Mouse (Mus musculus) intestine, postnatal 0 days (tissue): ENCODE results near the gene Xrcc3. TPM values are rescaled to one million over a fixed set of nuclear protein-coding genes. Genes with fewer than 3 reads are reported as not detected.

Experiments used
- ATAC-seq: fragments of 200-750 bp; cut with Nextera tagmentation; 2 replicates; pipeline ENCODE4 v1.8.0; 2017; ENCODE audit warnings: mild to moderate bottlenecking, moderate TSS enrichment, moderate library complexity
- H3K27ac ChIP-seq: fragments of 300-500 bp; sonication (generic); 2 replicates; pipeline ENCODE4 v1.5.1; 2014; ENCODE audit warnings: mild to moderate bottlenecking, low read depth, low read length, moderate library complexity
- H3K27me3 ChIP-seq: fragments of 300-500 bp; sonication (generic); replicated peaks from 2 replicates; pipeline ENCODE4 v1.6.1; 2014; ENCODE audit warnings: low read length, mixed read lengths; ENCODE audit not compliant: control insufficient read depth, insufficient read depth
- H3K36me3 ChIP-seq: fragments of 300-500 bp; sonication (generic); 2 replicates; pipeline ENCODE4 v1.6.1; 2014; ENCODE audit warnings: mild to moderate bottlenecking, moderate library complexity; ENCODE audit not compliant: control insufficient read depth, insufficient read depth
- H3K4me1 ChIP-seq: fragments of 300-500 bp; sonication (generic); replicated peaks from 2 replicates; pipeline ENCODE4 v1.6.1; 2014; ENCODE audit warnings: antibody characterized with exemption, low read length, mixed read lengths; ENCODE audit not compliant: control insufficient read depth, insufficient read depth
- H3K4me2 ChIP-seq: fragments of 300-500 bp; sonication (generic); replicated peaks from 2 replicates; pipeline ENCODE4 v1.6.1; 2014; ENCODE audit warnings: low read depth, mild to moderate bottlenecking, moderate library complexity
- H3K4me3 ChIP-seq: fragments of 300-500 bp; sonication (generic); 2 replicates; pipeline ENCODE4 v1.5.1; 2014; ENCODE audit warnings: low read depth, low read length
- H3K9ac ChIP-seq: fragments of 300-500 bp; sonication (generic); 2 replicates; pipeline ENCODE4 v1.6.1; 2014; ENCODE audit warnings: mild to moderate bottlenecking, low read depth, low read length
- H3K9me3 ChIP-seq: fragments of 300-500 bp; sonication (generic); 2 replicates; pipeline ENCODE4 v1.6.1; 2016; ENCODE audit warnings: mixed run types; ENCODE audit not compliant: control insufficient read depth
- CTCF ChIP-seq: sonication (generic); IDR thresholded peaks from 2 replicates; pipeline ENCODE4 v1.5.1; 2016; ENCODE audit warnings: low read depth, mild to moderate bottlenecking, control low read depth, antibody characterized with exemption, moderate library complexity
- WGBS: fragments of 180-500 bp; shearing (Covaris S2); extraction: QIAGEN DNeasy Blood & Tissue Kit; methylation state at CpG from one replicate; pipeline ENCODE4 v1.1.7; 2014; 5-methylcytosine and 5-hydroxymethylcytosine counted together
- polyA plus RNA-seq: library from polyadenylated mRNA; unstranded; fragments of >200 nt; fragmentation: Nextera tagmentation; extraction: Ambion mirVana; gene quantifications from 2 replicates; pipeline ENCODE4 v1.2.1, GENCODE M21; 2015

The Xrcc3 gene
- polyA plus RNA-seq, 1 experiment from 2014 or later = 6.1 TPM

DNA sequence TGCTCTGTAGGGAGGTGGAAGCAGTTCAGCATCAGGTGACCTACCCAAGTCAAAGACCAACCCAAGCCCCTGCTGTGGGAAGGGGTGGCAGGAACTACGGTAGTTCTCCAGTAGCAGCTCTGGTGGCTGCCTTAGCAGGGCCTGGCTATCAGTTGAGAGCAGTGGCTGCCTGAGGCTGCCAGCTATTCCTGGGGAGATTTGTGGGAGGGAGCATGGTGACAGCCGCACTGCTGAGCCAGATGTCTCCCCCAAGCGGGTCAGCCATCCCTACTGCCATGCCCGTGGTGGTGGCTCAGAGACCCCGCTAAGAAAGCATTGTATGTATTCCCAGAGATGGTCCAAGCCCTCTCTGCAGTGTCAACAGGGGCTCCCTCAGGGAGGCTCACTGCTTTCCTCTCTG lies 19.0 kb upstream of the Xrcc3 start:
- peaks cover 98% of the 10 kb centered on the region for H3K36me3 ChIP-seq
- no peak overlapping the region for H3K4me2 ChIP-seq
- no peak overlapping the region for H3K4me3 ChIP-seq
- H3K27me3 ChIP-seq = no peaks in the 10 kb centered on the region
- 85% methylated on average over 5 of the region's 5 CpGs for WGBS
- H3K4me1 ChIP-seq = no peaks in the 10 kb centered on the region
- H3K27ac ChIP-seq = no peak overlapping the region
- ATAC-seq = no peak
- no peak overlapping the region for H3K9ac ChIP-seq
- H3K9me3 ChIP-seq = no peaks in the 10 kb centered on the region
- TF ChIP-seq CTCF = no peak

DNA sequence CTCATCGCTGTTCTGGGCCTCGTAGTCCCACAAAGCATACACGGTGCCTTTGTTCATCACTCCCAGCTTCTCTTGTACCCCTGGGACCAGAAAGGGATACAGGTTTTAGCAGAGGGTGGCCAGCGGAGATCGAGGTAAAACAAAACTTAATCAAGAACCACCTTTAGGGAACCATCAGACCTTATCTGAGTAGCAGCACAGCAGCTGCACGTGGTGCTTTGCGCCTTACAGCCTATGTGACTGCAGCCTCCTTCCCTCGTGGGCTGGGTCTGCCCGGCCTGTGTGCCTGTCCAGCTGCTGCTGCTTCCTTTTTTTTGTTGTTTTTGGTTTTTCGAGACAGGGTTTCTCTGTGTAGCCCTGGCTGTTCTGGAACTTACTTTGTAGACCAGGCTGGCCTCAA lies 16.7 kb upstream of the Xrcc3 start:
- Histone ChIP-seq H3K27ac (no peak overlapping the region), H3K4me1 (no peaks in the 10 kb centered on the region), H3K9me3 (no peaks in the 10 kb centered on the region), H3K27me3 (no peaks in the 10 kb centered on the region), H3K9ac (no peak overlapping the region), H3K4me2 (no peak overlapping the region), H3K4me3 (no peak overlapping the region), H3K36me3 (peaks cover 98% of the 10 kb centered on the region)
- 80% methylated on average over 10 of the region's 10 CpGs for WGBS
- no peak for TF ChIP-seq CTCF
- no peak for ATAC-seq

DNA sequence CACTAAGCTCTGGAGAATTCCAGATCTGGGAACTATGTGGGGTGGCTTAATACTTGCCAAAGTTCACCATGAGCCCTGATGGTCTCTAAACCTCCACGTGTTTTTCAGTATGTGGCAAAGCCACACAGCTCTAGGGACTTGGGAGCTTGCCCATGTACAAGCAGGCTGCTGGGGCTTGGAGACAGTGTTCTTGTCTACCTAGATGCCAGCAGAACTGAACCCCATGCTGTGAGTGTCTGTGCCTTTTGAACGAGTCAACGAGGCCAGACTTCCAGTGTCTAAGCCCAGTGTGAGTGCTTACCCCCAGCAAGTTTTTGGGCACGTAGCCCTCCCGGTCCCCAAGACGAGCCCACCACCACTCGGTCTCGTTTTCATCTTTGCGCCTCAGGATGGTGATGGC lies 16.3 kb upstream of the Xrcc3 start:
- Histone ChIP-seq H3K27ac (no peak overlapping the region), H3K27me3 (no peaks in the 10 kb centered on the region), H3K4me2 (no peak overlapping the region), H3K9ac (no peak overlapping the region), H3K36me3 (peaks cover 98% of the 10 kb centered on the region), H3K4me3 (no peak overlapping the region), H3K4me1 (no peaks in the 10 kb centered on the region), H3K9me3 (no peaks in the 10 kb centered on the region)
- ATAC-seq = no peak
- WGBS = 90% methylated on average over 9 of the region's 9 CpGs
- TF ChIP-seq CTCF = no peak

DNA sequence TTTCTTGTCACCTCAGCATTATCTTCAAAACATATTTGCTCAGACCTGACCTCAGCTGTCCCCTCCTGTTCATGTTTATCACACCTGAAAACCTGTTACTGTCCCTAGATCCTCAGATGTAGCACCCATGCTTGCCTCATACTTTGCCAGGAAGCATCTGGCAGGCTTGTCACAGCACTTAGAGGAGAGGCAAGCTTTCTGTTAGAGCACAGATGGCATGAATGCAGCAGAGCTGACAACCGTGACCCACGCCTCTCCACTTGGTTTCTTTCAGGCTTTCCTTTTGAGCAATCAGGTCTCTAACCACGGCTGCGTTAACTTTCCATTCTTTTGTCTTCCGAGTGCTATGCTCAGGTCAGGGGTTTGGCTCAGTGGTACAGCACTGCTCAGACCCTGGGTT lies 15.8 kb upstream of the Xrcc3 start:
- Histone ChIP-seq H3K9me3 (no peaks in the 10 kb centered on the region), H3K4me2 (no peak overlapping the region), H3K27me3 (no peaks in the 10 kb centered on the region), H3K36me3 (peaks cover 99% of the 10 kb centered on the region), H3K27ac (no peak overlapping the region), H3K9ac (no peak overlapping the region), H3K4me3 (no peak overlapping the region), H3K4me1 (no peaks in the 10 kb centered on the region)
- WGBS = 76% methylated on average over 5 of the region's 5 CpGs
- no peak for ATAC-seq
- TF ChIP-seq CTCF = no peak

DNA sequence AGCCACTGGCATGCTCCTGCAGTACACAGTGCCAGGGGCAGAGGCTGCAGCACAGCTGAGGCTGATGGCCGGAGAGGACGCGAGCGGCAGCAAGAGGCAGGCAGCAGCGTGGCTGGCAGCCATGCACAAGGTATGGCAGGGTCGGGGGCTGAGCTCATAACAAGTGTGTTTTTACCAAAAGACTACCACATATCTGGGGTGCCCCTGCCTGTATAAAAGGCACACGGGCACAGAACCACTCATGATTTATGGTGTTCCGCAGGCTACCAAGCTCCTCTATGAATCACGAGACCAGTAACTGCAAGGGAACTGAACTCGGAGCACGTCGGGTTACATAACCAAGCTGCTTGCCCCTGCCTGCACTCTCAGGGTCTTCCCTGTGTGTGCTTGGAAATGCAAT lies 13.9 kb upstream of the Xrcc3 start:
- Histone ChIP-seq H3K4me1 (no peaks in the 10 kb centered on the region), H3K27ac (peak overlapping the region; percentile 28; the same call in 1 of the 2 replicates), H3K36me3 (peaks cover 97% of the 10 kb centered on the region), H3K4me3 (no peak overlapping the region), H3K9me3 (no peaks in the 10 kb centered on the region), H3K27me3 (no peaks in the 10 kb centered on the region), H3K4me2 (no peak overlapping the region), H3K9ac (no peak overlapping the region)
- ATAC-seq = no peak
- WGBS = 88% methylated on average over 12 of the region's 12 CpGs
- TF ChIP-seq CTCF = no peak

DNA sequence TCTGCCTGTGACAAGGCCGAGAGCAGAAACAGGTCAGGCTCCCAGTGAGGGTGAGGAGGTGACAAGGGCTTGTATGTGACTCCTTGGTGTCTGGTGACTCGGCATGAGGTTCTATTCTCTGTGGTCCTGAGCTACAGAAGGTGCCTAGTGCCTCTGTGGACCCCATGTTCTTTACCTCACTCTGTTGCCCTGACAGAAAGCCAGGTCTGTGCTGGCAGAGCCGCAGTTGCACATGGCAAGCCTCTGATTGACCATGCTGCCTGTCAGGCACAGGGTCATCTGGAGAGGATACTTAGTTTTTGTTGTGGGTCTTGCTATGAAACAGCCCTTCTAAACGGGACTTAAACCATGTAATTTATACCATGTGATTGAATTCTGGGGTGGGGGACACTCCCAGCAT lies 8.3 kb upstream of the Xrcc3 start:
- Histone ChIP-seq H3K36me3 (peaks cover 45% of the 10 kb centered on the region), H3K27me3 (no peaks in the 10 kb centered on the region), H3K9ac (no peak overlapping the region), H3K4me1 (no peaks in the 10 kb centered on the region), H3K9me3 (no peaks in the 10 kb centered on the region), H3K4me2 (no peak overlapping the region), H3K4me3 (no peak overlapping the region), H3K27ac (no peak overlapping the region)
- no peak for ATAC-seq
- WGBS = 63% methylated on average over 4 of the region's 4 CpGs
- no peak for TF ChIP-seq CTCF

DNA sequence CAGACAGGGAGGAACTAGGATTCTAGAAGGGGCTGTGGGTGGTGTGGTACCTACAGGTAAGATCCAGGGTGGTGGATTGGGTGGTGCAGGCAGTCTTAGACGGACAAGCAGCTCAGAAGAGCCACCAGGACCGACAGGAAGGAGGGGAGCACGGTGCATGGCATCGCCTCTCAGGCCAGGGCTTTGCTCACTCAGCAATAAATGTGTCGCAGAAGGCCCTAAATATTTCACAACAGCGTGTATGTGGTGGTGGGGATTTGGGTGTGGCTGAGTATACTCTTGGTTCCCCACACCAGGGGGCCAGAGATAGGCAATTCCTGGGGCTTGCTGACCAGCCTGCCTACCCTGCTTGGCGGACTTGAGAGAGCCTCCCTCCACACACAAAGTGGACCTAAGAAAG lies 7.0 kb upstream of the Xrcc3 start:
- H3K4me1 ChIP-seq = no peaks in the 10 kb centered on the region
- TF ChIP-seq CTCF = no peak
- WGBS = 31% methylated on average over 7 of the region's 7 CpGs
- H3K9me3 ChIP-seq = no peaks in the 10 kb centered on the region
- H3K27ac ChIP-seq = peak overlapping the region; percentile 15; the same call in 1 of the 2 replicates
- H3K4me3 ChIP-seq = no peak overlapping the region
- ATAC-seq = no peak
- H3K27me3 ChIP-seq = no peaks in the 10 kb centered on the region
- H3K4me2 ChIP-seq = no peak overlapping the region
- H3K9ac ChIP-seq = no peak overlapping the region
- H3K36me3 ChIP-seq = peaks cover 33% of the 10 kb centered on the region
